Mouse (Mus musculus): ENCODE results near the gene Slc39a7.

Slc39a7 gene

DNA sequence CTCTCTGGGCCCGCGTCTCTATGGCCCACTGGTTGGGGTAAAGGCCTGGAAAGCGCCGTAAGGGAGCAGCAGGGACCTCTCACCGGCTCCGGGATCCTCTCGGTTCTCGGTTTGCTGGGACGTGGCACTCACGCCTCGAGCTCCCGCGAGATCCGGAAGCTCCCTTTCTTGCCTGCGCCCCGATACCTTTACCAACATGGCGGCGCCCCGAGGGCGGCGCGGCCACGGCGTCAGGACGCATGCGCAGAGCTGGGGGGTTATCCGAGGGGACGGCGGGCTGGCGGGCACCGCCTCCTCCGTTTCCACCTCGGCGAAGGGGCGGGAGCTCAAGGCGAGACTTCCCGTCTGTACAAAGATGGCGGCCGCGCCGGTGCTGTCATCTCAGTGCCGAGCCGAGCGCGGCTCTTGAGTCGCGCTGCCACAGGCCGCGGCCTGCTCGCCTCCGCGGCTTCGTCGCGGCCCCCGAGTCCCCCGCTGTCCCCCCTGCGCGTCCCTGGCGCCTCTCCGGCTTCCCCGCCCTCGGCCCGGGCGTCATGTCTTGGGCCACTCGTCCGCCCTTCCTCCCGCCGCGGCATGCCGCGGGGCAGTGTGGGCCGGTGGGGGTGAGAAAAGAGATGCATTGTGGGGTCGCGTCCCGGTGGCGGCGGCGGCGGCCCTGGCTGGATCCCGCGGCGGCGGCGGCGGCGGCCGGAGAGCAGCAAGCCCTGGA is at the start of gene Slc39a7, which contains the start of gene Rxrb:
Gene Slc39a7, minus strand, starts transcription at position 218 of the 709 bp plus-strand sequence.
Gene Rxrb, plus strand, starts transcription at position 348 of the 709 bp plus-strand sequence.
- DNase-seq: peak; percentile 98

DNA sequence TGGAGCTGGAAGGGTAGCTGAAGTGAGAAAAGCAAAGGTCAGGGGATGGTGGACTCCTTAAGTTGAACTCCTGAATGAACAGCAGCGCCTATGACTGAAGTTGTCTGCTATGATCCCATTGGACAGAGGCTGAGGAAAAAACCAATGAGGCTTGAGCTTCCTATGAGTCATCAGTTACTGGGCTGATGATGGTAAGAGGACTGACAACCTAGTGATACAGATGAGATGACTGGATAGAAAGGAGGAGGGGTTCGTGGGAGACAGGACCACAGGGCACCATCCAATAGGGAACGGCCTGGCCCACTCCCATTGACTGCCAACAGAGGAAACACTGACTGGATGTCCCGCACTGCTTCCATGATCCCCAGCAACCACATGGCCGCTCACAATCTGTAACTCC is 48.1 kb upstream of the Slc39a7 start:
- DNase-seq: peak; percentile 71

DNA sequence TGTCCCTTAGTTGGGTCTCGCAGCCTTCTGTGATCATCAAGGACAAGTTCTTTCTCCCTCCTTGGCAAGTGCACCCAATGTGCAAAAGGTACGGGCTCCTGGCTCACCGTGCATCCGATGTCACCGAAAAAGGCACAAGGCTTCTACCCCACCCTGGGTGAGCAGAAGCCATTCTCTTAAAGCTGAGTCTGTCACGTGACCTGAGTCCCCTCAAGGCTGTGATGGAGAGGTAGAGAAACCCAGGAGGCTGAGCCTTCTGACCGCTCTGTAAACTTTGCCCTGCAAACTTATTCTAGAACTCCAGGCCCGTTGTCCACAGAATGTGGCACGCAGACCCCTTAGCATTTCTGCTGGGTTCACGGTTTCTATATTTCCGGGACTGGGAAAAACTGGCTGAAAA is 47.5 kb upstream of the Slc39a7 start:
- DNase-seq: no peak

DNA sequence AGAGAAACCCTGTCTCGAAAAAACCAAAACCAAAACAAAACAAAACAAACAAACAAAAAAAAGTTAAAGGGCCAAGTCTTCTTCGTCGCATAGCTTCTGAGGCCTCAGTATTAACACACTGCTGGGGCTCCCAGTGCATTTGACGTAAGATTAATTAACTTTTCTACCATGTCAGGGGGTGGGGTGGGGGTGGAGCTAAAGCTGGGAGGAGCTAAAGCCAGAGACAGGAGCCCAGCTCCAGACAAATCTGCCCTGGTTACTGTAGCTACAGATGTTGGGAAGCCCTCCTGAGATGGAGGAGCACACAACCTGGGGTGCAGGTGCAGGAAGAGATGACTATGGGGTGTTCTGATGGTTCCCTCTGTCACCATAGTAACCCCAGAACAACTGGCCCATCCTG is 46.7 kb upstream of the Slc39a7 start:
- DNase-seq: no peak

DNA sequence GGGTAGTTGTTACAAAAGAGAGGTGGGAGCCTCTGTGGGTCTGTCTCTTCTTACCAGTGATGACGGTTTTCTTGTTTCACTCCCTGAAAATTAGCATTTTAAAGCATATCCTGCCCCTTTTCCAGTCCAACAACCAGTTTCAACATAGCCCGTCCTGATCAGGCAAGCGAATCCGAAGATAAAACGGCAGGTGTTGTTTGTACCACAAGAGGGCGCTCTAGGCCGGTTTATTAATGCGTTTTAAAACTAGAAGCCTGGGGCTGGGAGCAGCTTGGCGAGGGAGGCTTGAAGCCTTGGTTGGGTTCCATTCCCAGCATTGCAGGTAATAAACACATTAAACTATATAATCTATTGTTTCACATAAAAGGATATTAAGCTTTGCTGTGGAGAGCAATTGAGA is 46.1 kb upstream of the Slc39a7 start:
- DNase-seq: peak; percentile 81

DNA sequence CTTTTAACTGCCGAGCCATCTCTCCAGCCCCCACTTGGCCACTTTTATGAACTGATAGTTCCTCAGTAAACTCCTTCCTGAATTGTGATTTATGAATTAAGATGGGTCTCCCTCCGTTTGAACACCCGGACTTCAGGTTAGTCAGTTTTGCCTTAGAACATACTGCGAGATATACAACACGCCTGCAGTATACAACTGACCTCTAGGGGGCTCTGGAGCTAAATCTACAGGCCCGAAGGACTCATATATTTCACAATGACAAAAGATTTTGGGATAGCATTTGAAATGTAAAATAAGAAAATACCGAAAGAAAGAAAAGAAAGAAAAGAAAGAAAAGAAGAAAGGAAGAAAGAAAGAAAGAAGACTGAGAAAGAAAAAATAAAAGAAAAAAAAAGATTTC is 43.8 kb upstream of the Slc39a7 start:
- DNase-seq: peak; percentile 80

DNA sequence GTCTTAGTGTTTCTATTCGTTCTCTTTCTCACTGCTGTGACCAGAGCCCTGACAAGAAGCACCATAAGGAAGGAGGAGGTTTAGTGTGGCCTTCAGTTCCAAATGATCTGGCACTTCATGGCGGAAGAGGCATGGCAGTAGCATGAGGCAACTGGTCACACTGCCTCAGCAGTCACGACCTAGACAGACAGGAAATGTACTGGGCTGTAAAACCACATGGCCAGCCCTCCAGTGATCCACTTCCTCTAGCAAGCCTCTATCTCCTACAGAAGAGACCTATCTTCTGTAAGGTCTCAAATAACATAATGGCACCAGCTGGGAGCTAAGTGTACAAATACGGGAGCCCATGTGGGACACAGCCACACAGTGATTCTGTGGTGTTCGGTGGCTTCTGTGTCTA is 40.6 kb upstream of the Slc39a7 start:
- DNase-seq: no peak

DNA sequence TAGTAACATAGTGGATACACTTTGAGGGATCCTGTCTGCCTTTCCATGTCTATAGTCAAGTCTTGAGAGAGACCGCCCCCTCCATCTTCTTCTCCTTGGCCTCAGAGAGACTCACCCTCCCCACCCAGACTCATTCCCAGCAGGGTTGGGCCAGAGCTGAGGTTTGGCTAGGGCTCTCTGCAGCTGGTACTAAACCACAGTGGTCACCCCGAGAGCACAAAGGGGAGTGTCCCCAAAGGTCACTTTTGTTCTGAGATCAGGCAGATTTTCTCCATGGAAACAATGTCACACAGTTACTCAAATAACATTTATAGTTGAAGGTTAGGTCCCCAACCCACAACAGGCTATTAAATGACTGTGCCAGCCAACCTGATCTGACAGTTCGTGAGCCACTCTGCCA is 37.4 kb upstream of the Slc39a7 start:
- DNase-seq: no peak

DNA sequence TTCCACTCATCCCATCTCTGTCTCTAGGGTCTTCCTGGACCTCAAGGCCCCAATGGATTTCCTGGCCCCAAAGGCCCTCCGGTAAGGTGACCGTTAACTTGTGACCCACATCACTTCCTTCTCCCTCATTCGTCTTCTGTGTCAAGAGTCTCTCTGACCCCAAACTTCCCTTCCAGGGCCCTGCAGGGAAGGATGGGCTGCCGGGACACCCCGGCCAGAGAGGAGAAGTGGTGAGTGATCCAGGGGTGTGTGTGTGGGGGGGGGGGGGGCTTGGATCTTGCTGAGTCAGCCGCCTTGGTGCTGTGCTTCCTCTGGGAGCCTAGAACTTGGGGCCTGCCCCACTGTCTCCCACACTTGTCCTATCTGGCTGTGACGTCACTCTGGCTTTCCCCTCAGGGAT is 25.7 kb upstream of the Slc39a7 start:
- DNase-seq: no peak

DNA sequence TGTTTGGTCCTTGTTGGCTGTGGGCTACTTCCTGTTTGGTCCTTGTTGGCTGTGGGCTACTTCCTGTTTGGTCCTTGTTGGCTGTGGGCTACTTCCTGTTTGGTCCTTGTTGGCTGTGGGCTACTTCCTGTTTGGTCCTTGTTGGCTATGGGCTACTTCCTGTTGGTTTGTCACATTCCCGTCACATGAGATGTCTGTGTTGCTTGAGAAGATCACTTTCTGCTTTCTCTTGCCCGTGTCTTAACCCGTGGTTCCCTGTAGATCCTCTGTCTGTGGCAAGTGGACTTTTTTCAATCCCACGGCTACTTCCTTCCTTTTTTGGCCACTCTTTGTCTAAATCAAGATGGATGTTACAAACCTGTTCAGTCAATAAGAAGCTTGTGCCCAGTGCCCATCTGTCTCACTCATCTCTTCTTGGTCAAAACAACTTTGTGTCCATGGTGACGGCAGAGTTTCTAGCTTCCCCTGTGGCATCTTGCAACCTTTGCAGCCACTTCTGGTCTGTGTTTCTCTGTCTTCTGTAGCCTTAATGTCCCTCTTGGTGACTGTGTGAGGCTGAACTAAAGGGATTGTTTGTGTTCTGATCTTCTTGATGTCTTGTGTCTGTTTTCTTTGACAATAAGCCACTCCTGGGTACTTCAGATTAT is 16.0 kb upstream of the Slc39a7 start:
- no peak for DNase-seq

DNA sequence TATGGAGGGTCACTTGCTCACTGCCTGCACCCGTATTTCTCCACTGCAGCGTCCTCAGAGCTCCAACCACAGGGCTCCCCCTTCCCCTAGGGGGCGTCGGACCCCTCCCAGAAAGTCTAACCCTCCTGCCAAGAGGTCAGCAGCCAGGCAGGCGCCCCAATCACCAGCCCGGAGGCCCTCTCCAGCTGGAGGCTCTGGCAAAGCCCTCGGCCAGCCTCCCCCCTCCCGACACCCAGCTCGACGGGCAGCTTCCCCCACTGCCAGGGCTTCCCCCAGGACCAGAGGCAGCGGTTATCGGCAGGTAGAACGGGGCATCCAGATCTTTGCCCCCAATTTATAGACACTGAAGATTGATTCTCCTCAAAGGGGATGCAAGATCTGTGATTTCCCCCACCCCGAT is 14.5 kb upstream of the Slc39a7 start:
- no peak for DNase-seq

DNA sequence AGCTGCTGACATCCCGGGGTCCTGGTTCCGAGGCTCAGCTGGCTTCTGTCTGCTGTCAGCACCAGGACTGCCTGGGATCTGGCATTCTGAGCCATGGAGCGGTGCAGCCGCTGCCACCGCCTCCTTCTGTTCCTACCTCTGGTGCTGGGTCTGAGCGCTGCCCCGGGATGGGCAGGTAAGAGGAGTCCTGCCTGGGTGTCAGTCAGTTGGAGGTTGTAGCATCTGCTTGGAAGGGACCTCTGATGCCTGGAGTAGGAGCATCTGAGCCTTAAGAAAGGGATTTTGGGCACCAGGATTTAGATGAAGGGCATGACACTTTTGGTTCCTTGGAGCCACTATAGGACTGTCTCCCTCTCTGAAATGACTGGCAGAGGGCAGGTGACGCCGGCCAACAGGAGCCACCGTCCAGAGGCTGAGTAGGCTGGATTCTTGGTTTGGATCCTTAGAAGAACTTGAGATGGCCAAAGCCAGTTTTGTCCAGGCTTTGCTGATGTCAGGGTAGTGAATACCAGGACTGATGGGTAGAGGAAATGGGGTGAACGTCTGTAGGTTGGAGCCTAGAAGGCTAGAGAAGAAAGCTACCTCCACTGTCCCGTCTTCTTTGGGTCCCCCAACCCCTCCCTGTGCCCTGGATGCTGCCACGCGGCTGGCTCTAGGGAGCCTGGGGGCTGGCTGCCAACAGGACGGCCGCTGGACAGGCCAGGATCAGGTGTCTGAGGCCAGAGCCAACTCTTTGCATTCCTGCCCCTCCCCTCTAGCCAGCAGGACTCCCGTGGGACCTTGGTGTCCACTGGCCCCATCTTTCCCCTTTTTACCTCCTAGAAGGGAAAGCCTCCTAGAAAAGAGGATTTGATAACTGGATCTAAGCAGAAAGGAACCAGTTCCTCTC is 8.3 kb upstream of the Slc39a7 start:
- no peak for DNase-seq

DNA sequence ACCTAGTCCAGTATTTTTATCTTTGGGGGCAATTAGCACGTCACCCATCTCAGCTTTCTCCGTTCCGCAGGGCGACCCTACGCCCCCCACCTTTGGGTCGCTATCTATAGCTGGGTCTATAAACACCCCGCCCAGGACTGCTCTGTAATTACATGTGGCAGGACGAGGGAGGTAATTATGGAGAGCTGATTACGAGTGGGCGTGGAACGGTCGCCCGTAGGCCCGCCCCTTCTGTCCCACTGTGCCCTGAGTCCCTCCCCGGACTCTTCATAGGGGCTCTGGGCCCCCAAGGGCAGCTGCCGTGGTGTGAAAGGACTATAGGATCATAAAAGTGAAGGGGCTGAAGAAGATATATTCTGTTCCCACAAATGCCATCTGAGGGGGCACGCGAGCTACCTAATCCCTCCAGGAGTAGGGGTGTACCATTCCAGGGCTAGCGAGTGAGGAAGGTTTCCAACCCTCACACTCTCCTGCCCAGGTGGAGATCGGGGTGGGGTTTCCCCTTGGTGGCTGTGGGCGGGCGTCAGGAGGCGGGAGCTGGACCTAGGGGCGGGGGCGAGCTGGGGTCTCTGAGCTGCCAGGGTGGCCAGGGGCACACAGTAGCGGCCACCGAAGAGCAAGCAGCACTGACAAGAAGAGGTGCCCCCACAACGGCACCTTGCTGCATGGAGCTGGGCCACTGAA is 7.5 kb upstream of the Slc39a7 start, which contains the start of gene Col11a2:
Gene Col11a2, plus strand, starts transcription at position 560 of the 684 bp plus-strand sequence.
- peak; percentile 13 for DNase-seq

DNA sequence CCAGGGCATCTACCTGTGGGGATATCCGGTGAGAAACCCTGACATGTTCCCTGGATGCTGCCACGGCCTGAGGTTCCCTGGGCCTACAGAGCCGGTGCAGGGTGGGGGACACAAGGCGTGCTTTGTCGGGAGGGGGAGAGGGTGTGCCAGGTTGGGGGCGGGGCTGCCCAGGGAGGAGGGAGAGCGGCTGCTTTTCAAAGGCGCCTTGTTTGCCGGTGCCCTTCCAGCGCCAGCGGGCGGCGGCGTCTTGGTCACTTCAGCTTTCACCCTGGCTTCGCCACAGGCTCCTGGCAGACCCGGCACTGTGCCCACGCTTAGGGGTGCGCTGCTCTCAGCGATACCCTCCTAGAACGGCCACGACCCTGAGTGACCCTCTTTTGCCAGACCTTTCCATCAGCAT is 7.0 kb upstream of the Slc39a7 start:
- DNase-seq: peak; percentile 12

DNA sequence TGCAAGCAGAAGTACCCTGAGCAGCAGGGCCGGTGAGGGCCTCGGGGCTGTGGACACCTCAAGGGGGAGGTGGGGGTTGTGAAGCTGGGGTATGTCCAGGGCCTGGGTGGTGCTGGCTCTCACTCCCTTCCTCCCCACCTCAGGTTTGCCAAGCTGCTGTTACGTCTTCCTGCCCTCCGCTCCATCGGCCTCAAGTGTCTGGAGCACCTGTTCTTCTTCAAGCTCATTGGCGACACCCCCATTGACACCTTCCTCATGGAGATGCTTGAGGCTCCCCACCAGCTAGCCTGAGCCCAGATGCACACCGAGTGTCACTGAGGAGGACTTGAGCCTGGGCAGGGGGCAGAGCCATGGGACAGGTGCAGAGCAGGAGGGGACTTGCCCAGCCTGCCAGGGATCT is 5.8 kb upstream of the Slc39a7 start:
- peak; percentile 7 for DNase-seq

DNA sequence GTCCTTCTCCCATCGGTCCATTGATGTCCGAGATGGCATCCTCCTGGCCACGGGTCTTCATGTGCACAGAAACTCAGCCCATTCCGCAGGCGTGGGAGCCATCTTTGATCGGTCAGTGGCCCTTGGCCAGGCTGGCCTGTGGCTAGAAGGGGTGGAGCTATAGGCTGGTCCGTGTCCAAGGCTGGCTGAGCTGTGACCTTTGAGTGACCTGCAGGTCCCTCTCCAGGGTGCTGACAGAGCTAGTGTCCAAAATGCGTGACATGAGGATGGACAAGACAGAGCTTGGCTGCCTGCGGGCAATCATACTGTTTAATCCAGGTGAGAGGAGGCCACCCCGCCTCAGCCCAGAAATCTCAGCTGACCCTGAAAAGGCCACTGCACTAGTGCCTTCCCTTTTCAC is 5.2 kb upstream of the Slc39a7 start:
- DNase-seq: peak; percentile 87

DNA sequence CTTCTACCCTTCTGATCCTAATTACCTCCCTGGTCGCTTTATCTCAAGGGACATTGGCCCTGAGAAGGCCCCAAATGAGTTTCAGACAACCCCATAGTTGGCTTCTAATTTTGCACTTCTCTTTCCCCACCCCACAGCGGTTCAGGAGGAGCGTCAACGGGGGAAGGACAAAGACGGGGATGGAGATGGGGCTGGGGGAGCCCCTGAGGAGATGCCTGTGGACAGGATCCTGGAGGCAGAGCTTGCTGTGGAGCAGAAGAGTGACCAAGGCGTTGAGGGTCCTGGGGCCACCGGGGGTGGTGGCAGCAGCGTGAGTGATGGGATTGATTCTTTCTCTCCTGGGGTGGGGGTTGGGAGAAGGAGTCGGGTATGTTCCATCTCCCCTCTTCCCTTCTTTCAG is 4.0 kb upstream of the Slc39a7 start:
- no peak for DNase-seq

DNA sequence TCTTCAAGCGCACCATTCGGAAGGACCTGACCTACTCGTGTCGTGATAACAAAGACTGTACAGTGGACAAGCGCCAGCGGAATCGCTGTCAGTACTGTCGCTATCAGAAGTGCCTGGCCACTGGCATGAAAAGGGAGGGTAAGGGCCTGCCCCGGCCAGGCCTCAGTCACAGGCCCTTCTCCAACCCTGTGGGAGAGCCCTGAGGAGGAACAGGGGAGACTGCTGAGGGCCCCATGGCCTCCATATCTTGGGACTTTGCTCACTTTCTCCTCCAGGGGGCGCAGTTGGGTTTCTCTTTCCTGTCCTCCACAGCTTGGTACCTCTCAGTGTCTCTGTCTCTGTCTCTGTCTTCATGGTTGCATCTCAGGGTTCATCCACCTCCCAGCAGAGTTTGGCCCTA is 2.6 kb upstream of the Slc39a7 start:
- DNase-seq: peak; percentile 73

DNA sequence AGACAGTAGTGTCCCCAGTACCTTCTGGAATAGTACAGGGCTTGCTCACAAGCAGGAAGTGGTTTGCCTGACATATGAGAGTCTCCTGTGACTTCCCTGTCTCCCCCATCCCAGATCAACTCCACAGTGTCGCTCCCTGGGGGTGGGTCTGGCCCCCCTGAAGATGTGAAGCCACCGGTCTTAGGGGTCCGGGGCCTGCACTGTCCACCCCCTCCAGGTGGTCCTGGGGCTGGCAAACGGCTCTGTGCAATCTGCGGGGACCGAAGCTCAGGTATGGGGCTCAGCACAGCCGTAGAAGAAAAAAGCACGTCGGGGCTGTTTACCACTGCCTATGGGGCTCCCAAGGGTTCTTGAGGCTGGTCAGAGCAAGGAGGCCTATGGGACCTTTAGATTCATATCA is 2.0 kb upstream of the Slc39a7 start:
- peak; percentile 18 for DNase-seq

DNA sequence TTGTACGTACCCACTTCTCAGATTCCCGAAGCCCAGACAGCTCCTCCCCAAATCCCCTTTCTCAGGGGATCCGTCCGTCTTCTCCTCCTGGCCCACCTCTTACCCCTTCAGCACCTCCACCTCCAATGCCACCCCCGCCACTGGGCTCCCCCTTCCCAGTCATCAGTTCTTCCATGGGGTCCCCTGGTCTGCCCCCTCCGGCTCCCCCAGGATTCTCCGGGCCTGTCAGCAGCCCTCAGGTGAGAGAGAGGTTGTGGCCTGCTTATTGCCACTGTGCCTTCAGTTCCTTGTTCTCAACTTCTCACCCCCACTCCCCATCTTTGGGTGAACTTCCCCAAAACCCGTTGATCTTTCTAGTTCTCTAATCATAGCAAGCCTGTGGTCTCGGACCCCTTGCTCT is 1.3 kb upstream of the Slc39a7 start:
- DNase-seq: peak; percentile 31

DNA sequence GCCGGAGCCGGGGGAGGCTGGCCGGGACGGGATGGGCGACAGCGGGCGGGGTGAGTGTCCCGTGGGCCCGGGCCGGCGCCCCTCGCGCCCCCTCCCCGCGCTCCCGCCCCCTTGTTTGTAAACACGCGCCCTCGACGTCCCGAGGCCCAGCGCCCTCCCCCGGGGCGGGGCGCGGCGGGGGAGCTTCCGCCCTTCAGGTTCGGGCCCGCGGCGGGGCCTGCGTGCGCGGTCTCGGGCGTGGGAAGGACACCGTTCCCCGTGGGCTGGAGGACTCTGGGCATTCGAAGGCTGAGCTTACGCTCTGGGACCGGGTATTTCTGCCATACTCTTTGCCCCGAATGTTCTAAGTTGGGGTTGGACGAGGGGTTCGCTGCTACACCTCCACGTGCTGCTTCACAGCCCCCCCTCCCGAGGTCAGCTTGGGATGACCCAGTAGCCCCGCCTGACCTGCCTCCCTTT is 721 bp upstream of the Slc39a7 start:
- peak; percentile 78 for DNase-seq

DNA sequence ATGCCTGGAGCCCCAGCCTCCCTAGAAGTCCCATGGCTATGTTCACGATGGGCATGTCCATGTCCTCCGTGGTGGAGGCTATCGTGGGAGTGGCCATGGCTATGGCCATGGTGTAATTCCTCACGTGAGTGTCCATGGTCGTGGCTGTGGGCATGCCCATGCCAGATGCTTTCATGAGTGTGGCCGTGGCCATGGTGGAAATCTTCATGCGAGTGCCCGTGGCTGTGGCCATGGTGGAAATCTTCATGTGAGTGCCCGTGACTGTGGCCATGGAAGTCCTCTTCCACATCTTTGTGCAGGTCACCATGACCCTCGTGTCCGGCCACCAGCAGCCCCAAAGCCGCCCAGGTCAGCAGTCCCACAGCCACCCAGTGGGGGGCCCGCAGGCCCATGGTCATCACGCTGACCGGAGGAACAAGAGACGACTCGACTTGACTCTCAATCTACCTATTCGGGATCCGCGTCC is 588 bp downstream of the Slc39a7 start:
- no peak for DNase-seq

All from kidney, adult 9 months (tissue).